8 mouse cellular contexts compared by ENCODE assay signal in genomic region chr11:52343162-52343561, GRCm38 (mm10). TPM values are rescaled to one million over a fixed set of nuclear protein-coding genes. Genes with fewer than 3 reads are reported as not detected.
DNase-seq lines count a peak whose midpoint lies in the region; ATAC-seq and TF ChIP-seq lines count a peak whose summit lies in the region.

No protein-coding gene starts in this region.

- no peak overlapping the region for H3K4me2 ChIP-seq in kidney, postnatal 0 days (ENCODE audit: low read length)
- no peak overlapping the region for H3K4me2 ChIP-seq in liver, postnatal 0 days (ENCODE audit: low read depth, low read length)

- DNase-seq in monocyte, adult 2 months (ENCODE audit: low read depth in 1 of 2, low spot score in 2 of 2), result peak; percentile 18 to 57
- DNase-seq in c-Kit-positive CD71-positive TER-119-negative erythroid progenitor cells, embryonic 14.5 days (ENCODE audit: low read depth), result peak; percentile 75
- peak; percentile 89 for DNase-seq in kidney, postnatal 0 days (ENCODE audit: low spot score)
- DNase-seq in liver, postnatal 0 days, result peak; percentile 84
- peak; percentile 75 for DNase-seq in right cerebral cortex, adult 18-20 months
- peak; percentile 84 for DNase-seq in urinary bladder, postnatal 25 days (ENCODE audit: low spot score)

- H3K27me3 ChIP-seq in kidney, postnatal 0 days (ENCODE audit: insufficient read depth, low read length), result no peaks in the 10 kb centered on the region
- no peaks in the 10 kb centered on the region for H3K27me3 ChIP-seq in liver, postnatal 0 days (ENCODE audit: insufficient read depth, low read length)

- TF ChIP-seq CTCF in kidney, postnatal 0 days (IDR thresholded peaks at IDR 0.05; ENCODE audit: low read depth), result peak; percentile 94
- peak; percentile 89 for TF ChIP-seq CTCF in liver, postnatal 0 days (IDR thresholded peaks at IDR 0.05; ENCODE audit: low read depth)

- H3K27ac ChIP-seq in kidney, postnatal 0 days, result no peak overlapping the region
- H3K27ac ChIP-seq in liver, postnatal 0 days (ENCODE audit: low read depth), result no peak overlapping the region

- H3K9ac ChIP-seq in kidney, postnatal 0 days (ENCODE audit: low read depth, low read length), result no peak overlapping the region
- no peak overlapping the region for H3K9ac ChIP-seq in liver, postnatal 0 days (replicated peaks)

- ATAC-seq in monocyte, adult 5-6 weeks (replicated peaks; ENCODE audit: insufficient number of reproducible peaks, low FRiP score, low TSS enrichment, poor library complexity, severe bottlenecking), result no peak; the same call in 1 of the 2 replicates
- peak; percentile 67 for ATAC-seq in frontal cortex, adult (ENCODE audit: low TSS enrichment)
- ATAC-seq in kidney, postnatal 0 days (replicated peaks; ENCODE audit: low FRiP score, low read depth), result no peak
- ATAC-seq in liver, postnatal 0 days, result peak; percentile 16; the same call in 1 of the 2 replicates

- 0 out of 2 replicates have a peak, but pooled peaks cover 5% of the 10 kb centered on the region for H3K4me1 ChIP-seq in kidney, postnatal 0 days (replicated peaks; ENCODE audit: insufficient read depth, low read length)
- H3K4me1 ChIP-seq in liver, postnatal 0 days (ENCODE audit: insufficient read depth), result peaks cover 5% of the 10 kb centered on the region

- H3K4me3 ChIP-seq in kidney, postnatal 0 days (replicated peaks; ENCODE audit: low read depth, low read length), result no peak overlapping the region
- no peak overlapping the region for H3K4me3 ChIP-seq in liver, postnatal 0 days (ENCODE audit: low read depth, low read length)

- no peaks in the 10 kb centered on the region for H3K9me3 ChIP-seq in kidney, postnatal 0 days (replicated peaks; ENCODE audit: low read length)
- no peaks in the 10 kb centered on the region for H3K9me3 ChIP-seq in liver, postnatal 0 days (ENCODE audit: low read length)

- WGBS in kidney, postnatal 0 days, result 3% methylated on average over 6 of the region's 6 CpGs
- WGBS in liver, postnatal 0 days (ENCODE audit: insufficient replicate concordance), result under 1% methylated on average over 6 of the region's 6 CpGs

- no peaks in the 10 kb centered on the region for H3K36me3 ChIP-seq in kidney, postnatal 0 days (ENCODE audit: insufficient read depth, low read length)
- H3K36me3 ChIP-seq in liver, postnatal 0 days (replicated peaks; ENCODE audit: insufficient read depth, low read length), result no peaks in the 10 kb centered on the region

- no peak for TF ChIP-seq EP300 in liver, postnatal 0 days (IDR thresholded peaks at IDR 0.05; ENCODE audit: low read depth)

RNA-seq across cellular contexts. Expression of gene Vdac1, which starts 17.5 kb away (rescaled TPM):
- 58.8 to 66.7 TPM (median 64.5 TPM) in 3 replicates for total RNA-seq in monocyte, adult 5-6 weeks (2017)
- 355 and 398 TPM in 2 replicates for polyA plus RNA-seq in kidney, postnatal 0 days (2015; fragmentation: Nextera tagmentation; extraction: Ambion mirVana)
- 101 and 104 TPM in 2 replicates for polyA plus RNA-seq in liver, postnatal 0 days (2015; fragmentation: Nextera tagmentation; extraction: Ambion mirVana)

RNA-seq across cellular contexts. Expression of gene 9530068E07Rik, which starts 53.1 kb away (rescaled TPM):
- 65.4 to 88.6 TPM (median 68.4 TPM) in 3 replicates for total RNA-seq in monocyte, adult 5-6 weeks (2017)
- 228 and 245 TPM in 2 replicates for polyA plus RNA-seq in kidney, postnatal 0 days (2015; fragmentation: Nextera tagmentation; extraction: Ambion mirVana)
- polyA plus RNA-seq in liver, postnatal 0 days (2015; fragmentation: Nextera tagmentation; extraction: Ambion mirVana), result 82.4 and 88.9 TPM in 2 replicates

Comparison
In these comparisons a context has a peak if more than half of its experiments do, and no peak if none do; other contexts are left out.
1. DNase-seq: peak in every context shown above with its lines; median percentile 89 in kidney, postnatal 0 days; 84 in liver, postnatal 0 days; 84 in urinary bladder, postnatal 25 days; 75 in c-Kit-positive CD71-positive TER-119-negative erythroid progenitor cells, embryonic 14.5 days; 75 in right cerebral cortex, adult 18-20 months; 38 in monocyte, adult 2 months.
2. ATAC-seq: peak in frontal cortex, adult (single experiment) and liver, postnatal 0 days (single experiment); none in monocyte, adult 5-6 weeks (single experiment) and kidney, postnatal 0 days (single experiment).